Mouse (Mus musculus) heart, embryonic 10.5 days (tissue): Measurements from ENCODE around the gene Gzmb. TPM values are rescaled to one million over a fixed set of nuclear protein-coding genes. Genes with fewer than 3 reads are reported as not detected.
"Not testable (repeated sequence)": the region's sequence is repeated elsewhere in the genome, so short reads cannot be mapped to it uniquely, and the experiment has no call there.

Experiments
- DNase-seq: peaks from one replicate; pipeline ENCODE4 v3.0.0-alpha.2; 2017; ENCODE audit warnings: low spot score
- H3K27ac ChIP-seq: fragments of 300-500 bp; sonication (generic); 2 replicates; pipeline ENCODE4 v1.5.1; 2016; ENCODE audit warnings: mild to moderate bottlenecking
- H3K27me3 ChIP-seq: fragments of 300-500 bp; sonication (generic); 2 replicates; pipeline ENCODE4 v1.6.1; 2016; ENCODE audit warnings: mild to moderate bottlenecking; ENCODE audit not compliant: poor library complexity, insufficient read depth, severe bottlenecking
- H3K36me3 ChIP-seq: fragments of 300-500 bp; sonication (generic); 2 replicates; pipeline ENCODE4 v1.6.1; 2016; ENCODE audit warnings: mild to moderate bottlenecking, moderate library complexity
- H3K4me1 ChIP-seq: fragments of 300-500 bp; sonication (generic); 2 replicates; pipeline ENCODE4 v1.6.1; 2016; ENCODE audit warnings: mild to moderate bottlenecking
- H3K4me3 ChIP-seq: fragments of 300-500 bp; sonication (generic); 2 replicates; pipeline ENCODE4 v1.5.1; 2016; ENCODE audit warnings: mild to moderate bottlenecking, moderate library complexity
- H3K9me3 ChIP-seq: fragments of 300-500 bp; sonication (generic); 2 replicates; pipeline ENCODE4 v1.6.1; 2016; ENCODE audit warnings: mild to moderate bottlenecking, moderate library complexity
- WGBS: fragments of 180-500 bp; shearing (Covaris S2); methylation state at CpG from one replicate; pipeline ENCODE4 v1.1.7; 2016; 5-methylcytosine and 5-hydroxymethylcytosine counted together
- polyA plus RNA-seq: library from polyadenylated mRNA; unstranded; fragments of >200 nt; fragmentation: Nextera tagmentation; extraction: Ambion mirVana; gene quantifications from 2 replicates; pipeline ENCODE4 v1.2.1, GENCODE M21; 2016

Gzmb gene
- polyA plus RNA-seq, 1 experiment from 2014 or later, result 0.09 TPM

GRCm38 (mm10) chr14:56281090-56281489 is 19.0 kb upstream of the Gzmb start:
- Histone ChIP-seq H3K4me3 (no peak overlapping the region), H3K27me3 (no peaks in the 10 kb centered on the region), H3K27ac (no peak overlapping the region), H3K4me1 (no peaks in the 10 kb centered on the region), H3K36me3 (no peaks in the 10 kb centered on the region), H3K9me3 (no peaks in the 10 kb centered on the region)
- no peak for DNase-seq
- WGBS, result 62% methylated on average over 5 of the region's 5 CpGs

GRCm38 (mm10) chr14:56278691-56279090 is 16.6 kb upstream of the Gzmb start:
- H3K4me3 ChIP-seq, H3K27ac ChIP-seq, H3K27me3 ChIP-seq, H3K36me3 ChIP-seq, DNase-seq, H3K4me1 ChIP-seq, H3K9me3 ChIP-seq: not testable (repeated sequence)
- WGBS, result 42% methylated on average over 7 of the region's 7 CpGs

GRCm38 (mm10) chr14:56276096-56276495 is 14.0 kb upstream of the Gzmb start:
- WGBS, result 74% methylated on average over 7 of the region's 7 CpGs
- H3K27me3 ChIP-seq, result not testable (repeated sequence)

GRCm38 (mm10) chr14:56266109-56266508 is 4.0 kb upstream of the Gzmb start:
- Histone ChIP-seq H3K36me3 (no peaks in the 10 kb centered on the region), H3K4me1 (no peaks in the 10 kb centered on the region), H3K27ac (no peak overlapping the region), H3K9me3 (no peaks in the 10 kb centered on the region), H3K27me3 (no peaks in the 10 kb centered on the region), H3K4me3 (no peak overlapping the region)
- DNase-seq, result no peak
- WGBS, result 77% methylated on average over 1 of the region's 1 CpGs

More at GRCm38 (mm10) chr14:56276096-56276495, 14.0 kb upstream of the Gzmb start:
- not testable (repeated sequence) for H3K4me3 ChIP-seq, DNase-seq, H3K9me3 ChIP-seq, H3K36me3 ChIP-seq, H3K4me1 ChIP-seq, H3K27ac ChIP-seq

- H3K4me3 ChIP-seq, result no peak overlapping the region
- H3K4me1 ChIP-seq, result no peaks in the 10 kb centered on the region
- DNase-seq, result no peak
- H3K9me3 ChIP-seq, result no peaks in the 10 kb centered on the region
- no peaks in the 10 kb centered on the region for H3K27me3 ChIP-seq
- no peak overlapping the region for H3K27ac ChIP-seq
- H3K36me3 ChIP-seq, result no peaks in the 10 kb centered on the region
These were observed 21.7 kb downstream of the Gzmb start for GRCm38 (mm10) chr14:56240409-56240808.

GRCm38 (mm10) chr14:56234556-56234955 is 27.5 kb downstream of the Gzmb start, which contains the start of gene Gzmc:
TSS of gene Gzmc (minus strand) at chr14:56234656.
- DNase-seq, result no peak
- no peak within 1 kb of the TSS for H3K4me3 ChIP-seq
- no peaks in the 10 kb centered on the region for H3K36me3 ChIP-seq
- H3K27me3 ChIP-seq, result no peaks in the 10 kb centered on the region
- no peaks in the 10 kb centered on the region for H3K4me1 ChIP-seq
- 79% methylated on average over 2 of the region's 2 CpGs for WGBS
- no peaks in the 10 kb centered on the region for H3K9me3 ChIP-seq
- H3K27ac ChIP-seq, result no peak within 1 kb of the TSS

GRCm38 (mm10) chr14:56211317-56211716 is 50.7 kb downstream of the Gzmb start, which contains the start of gene Gzmf:
TSS of gene Gzmf (minus strand) at chr14:56211417.
- Histone ChIP-seq H3K4me1 (no peaks in the 10 kb centered on the region), H3K36me3 (no peaks in the 10 kb centered on the region), H3K4me3 (no peak within 1 kb of the TSS), H3K27ac (no peak within 1 kb of the TSS), H3K27me3 (no peaks in the 10 kb centered on the region), H3K9me3 (no peaks in the 10 kb centered on the region)
- 80% methylated on average over 4 of the region's 4 CpGs for WGBS
- DNase-seq, result no peak

Other genes starting within 250 kb of the Gzmb start
- gene Mcpt1, start 244.3 kb downstream of the Gzmb start, polyA plus RNA-seq, result not detected in 2 replicates
- gene Mcpt9, start 231.8 kb downstream of the Gzmb start, polyA plus RNA-seq, result not detected in 2 replicates
- gene Mcpt2, start 220.2 kb downstream of the Gzmb start, polyA plus RNA-seq, result not detected in 2 replicates
- not detected in 2 replicates for gene Mcpt4, start 199.9 kb downstream of the Gzmb start, polyA plus RNA-seq
- gene Mcpt8, start 177.0 kb downstream of the Gzmb start, polyA plus RNA-seq, result not detected in 2 replicates
- 0.30 and 0.33 TPM in 2 replicates for gene Ctsg, start 159.7 kb downstream of the Gzmb start, polyA plus RNA-seq
- not detected in 2 replicates for gene Gzme, start 141.6 kb downstream of the Gzmb start, polyA plus RNA-seq
- 0.48 TPM in 1 of 2 replicates, not detected in the other for gene Gzmd, start 129.7 kb downstream of the Gzmb start, polyA plus RNA-seq
- 0.57 TPM in 1 of 2 replicates, not detected in the other for gene Gzmg, start 102.7 kb downstream of the Gzmb start, polyA plus RNA-seq
- gene Gzmn, start 87.7 kb downstream of the Gzmb start, polyA plus RNA-seq, result not detected in 2 replicates
- 0.29 TPM in 1 of 2 replicates, not detected in the other for gene Gzmf, start 50.8 kb downstream of the Gzmb start, polyA plus RNA-seq
- gene Gzmc, start 27.6 kb downstream of the Gzmb start, polyA plus RNA-seq, result 0.15 and 0.16 TPM in 2 replicates
- gene Atp12a, start 102.8 kb upstream of the Gzmb start, polyA plus RNA-seq, result not detected in 2 replicates
- gene Rnf17, start 140.3 kb upstream of the Gzmb start, polyA plus RNA-seq, result 4.9 and 6.7 TPM in 2 replicates